Mouse (Mus musculus): ENCODE data around the gene Olfr1191-ps1. TPM values are rescaled to one million over a fixed set of nuclear protein-coding genes. Genes with fewer than 3 reads are reported as not detected.
"Not testable (repeated sequence)": the region's sequence is repeated elsewhere in the genome, so short reads cannot be mapped to it uniquely, and the experiment has no call there.

Olfr1191-ps1 gene
- total RNA-seq (2017), result not detected in 2 replicates

GRCm38 (mm10) chr2:88640242-88640641, at the start of gene Olfr1191-ps1:
Gene Olfr1191-ps1, plus strand, starts transcription at chr2:88640542.
- ATAC-seq (replicated peaks in 1 of 2; ENCODE audit: insufficient read depth in 1 of 2, low FRiP score in 2 of 2, low TSS enrichment in 1 of 2, low read depth in 1 of 2, poor library complexity in 2 of 2, severe bottlenecking in 2 of 2), result not testable (repeated sequence)

DNA sequence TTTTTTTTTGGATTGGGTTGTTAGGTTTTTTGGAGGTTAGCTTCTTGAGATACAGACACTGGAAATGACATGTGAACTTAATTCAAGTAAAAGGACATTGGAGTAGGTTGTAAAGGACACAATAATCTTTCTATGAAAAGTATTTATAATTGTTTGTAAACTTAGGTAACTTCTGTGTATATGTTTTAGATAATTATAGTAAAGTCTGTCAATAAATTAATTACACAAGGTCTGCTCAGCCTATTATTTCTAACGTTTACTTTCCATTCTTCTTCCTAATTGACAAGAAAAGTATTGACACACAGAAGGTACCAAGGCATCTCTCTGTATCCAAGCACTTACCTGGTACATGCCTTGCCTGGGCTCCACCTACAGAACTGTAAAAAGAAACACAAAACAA, 7.9 kb downstream of the Olfr1191-ps1 start, which contains the start of gene Olfr1192-ps1:
Gene Olfr1192-ps1 (plus strand): TSS at position 301 of the 400 bp plus-strand sequence.
- ATAC-seq (replicated peaks in 1 of 2; ENCODE audit: insufficient read depth in 1 of 2, low FRiP score in 2 of 2, low TSS enrichment in 1 of 2, low read depth in 1 of 2, poor library complexity in 2 of 2, severe bottlenecking in 2 of 2), result no peak

DNA sequence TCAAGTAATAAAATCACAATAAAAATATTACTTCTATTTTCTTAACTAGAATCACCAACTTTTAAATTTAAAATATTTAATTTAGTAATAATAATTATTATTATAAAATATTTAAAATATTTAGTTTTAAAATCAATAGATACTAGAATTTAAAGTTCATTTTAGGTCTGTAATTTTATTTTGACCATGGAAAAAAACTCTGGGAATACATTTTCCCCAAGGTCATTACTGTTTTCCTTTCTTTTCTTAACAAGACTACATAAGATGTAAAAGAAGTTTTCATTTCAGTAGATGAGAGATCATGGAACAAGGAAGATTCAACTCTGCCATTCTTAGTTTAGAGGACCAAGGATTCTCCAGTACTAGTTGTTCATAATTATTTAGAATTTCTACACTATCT, 35.0 kb downstream of the Olfr1191-ps1 start, which contains the start of gene Olfr1193:
Gene Olfr1193 (plus strand): TSS at position 301 of the 400 bp plus-strand sequence.
- ATAC-seq (replicated peaks in 1 of 2; ENCODE audit: insufficient read depth in 1 of 2, low FRiP score in 2 of 2, low TSS enrichment in 1 of 2, low read depth in 1 of 2, poor library complexity in 2 of 2, severe bottlenecking in 2 of 2), result not testable (repeated sequence)

DNA sequence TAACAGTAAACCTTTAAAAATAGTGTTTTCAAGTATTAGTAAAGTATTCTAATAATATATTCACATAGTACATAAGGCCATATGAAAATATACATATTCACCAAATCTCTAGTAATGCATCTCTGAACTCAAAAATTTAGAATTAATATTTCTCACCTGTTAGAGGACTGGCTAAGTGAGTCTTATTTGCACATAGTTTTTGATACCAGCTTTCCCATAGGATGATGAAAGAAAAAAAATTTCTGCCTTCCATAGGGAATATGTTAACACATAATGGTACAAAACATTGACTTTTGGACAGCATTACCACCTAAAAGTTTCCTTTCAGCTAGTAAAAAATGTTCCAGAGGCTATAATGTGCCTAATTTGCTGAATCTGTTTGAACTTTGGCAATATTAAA, 48.7 kb downstream of the Olfr1191-ps1 start, which contains the start of gene Olfr1195:
Gene Olfr1195 (minus strand): TSS at position 101 of the 400 bp plus-strand sequence.
- ATAC-seq (replicated peaks in 1 of 2; ENCODE audit: insufficient read depth in 1 of 2, low FRiP score in 2 of 2, low TSS enrichment in 1 of 2, low read depth in 1 of 2, poor library complexity in 2 of 2, severe bottlenecking in 2 of 2), result no peak

Other genes starting within 250 kb of the Olfr1191-ps1 start
- not detected in 2 replicates for gene Olfr1179, start 234.1 kb upstream of the Olfr1191-ps1 start, total RNA-seq (2017)
- not detected in 2 replicates for gene Olfr1180, start 221.4 kb upstream of the Olfr1191-ps1 start, total RNA-seq (2017)
- gene Olfr1181, start 214.4 kb upstream of the Olfr1191-ps1 start, total RNA-seq (2017), result not detected in 2 replicates
- not detected in 2 replicates for gene Gm13757, start 191.4 kb upstream of the Olfr1191-ps1 start, total RNA-seq (2017)
- not detected in 2 replicates for gene Olfr1183, start 185.7 kb upstream of the Olfr1191-ps1 start, total RNA-seq (2017)
- gene Olfr1184, start 156.9 kb upstream of the Olfr1191-ps1 start, total RNA-seq (2017), result not detected in 2 replicates
- gene Olfr1185-ps1, start 147.2 kb upstream of the Olfr1191-ps1 start, total RNA-seq (2017), result not detected in 2 replicates
- gene Olfr1186, start 122.0 kb upstream of the Olfr1191-ps1 start, total RNA-seq (2017), result not detected in 2 replicates
- gene Olfr1188, start 83.6 kb upstream of the Olfr1191-ps1 start, total RNA-seq (2017), result not detected in 2 replicates
- gene Olfr1189, start 54.1 kb upstream of the Olfr1191-ps1 start, total RNA-seq (2017), result not detected in 2 replicates
- gene Olfr1192-ps1, start 8.0 kb downstream of the Olfr1191-ps1 start, total RNA-seq (2017), result not detected in 2 replicates
- not detected in 2 replicates for gene Olfr1193, start 35.1 kb downstream of the Olfr1191-ps1 start, total RNA-seq (2017)
- gene Olfr1195, start 48.6 kb downstream of the Olfr1191-ps1 start, total RNA-seq (2017), result not detected in 2 replicates
- not detected in 2 replicates for gene Olfr1196, start 64.1 kb downstream of the Olfr1191-ps1 start, total RNA-seq (2017)
- not detected in 2 replicates for gene Olfr1197, start 91.8 kb downstream of the Olfr1191-ps1 start, total RNA-seq (2017)
- gene Olfr1198, start 110.8 kb downstream of the Olfr1191-ps1 start, total RNA-seq (2017), result not detected in 2 replicates
- gene Olfr1199, start 119.9 kb downstream of the Olfr1191-ps1 start, total RNA-seq (2017), result not detected in 2 replicates
- gene Olfr1200, start 129.9 kb downstream of the Olfr1191-ps1 start, total RNA-seq (2017), result not detected in 2 replicates
- gene Olfr1201, start 152.5 kb downstream of the Olfr1191-ps1 start, total RNA-seq (2017), result not detected in 2 replicates
- not detected in 2 replicates for gene Olfr1202, start 174.0 kb downstream of the Olfr1191-ps1 start, total RNA-seq (2017)
- gene Olfr1205, start 189.2 kb downstream of the Olfr1191-ps1 start, total RNA-seq (2017), result not detected in 2 replicates
- gene Olfr1204, start 208.8 kb downstream of the Olfr1191-ps1 start, total RNA-seq (2017), result not detected in 2 replicates
- not detected in 2 replicates for gene Olfr1206, start 222.7 kb downstream of the Olfr1191-ps1 start, total RNA-seq (2017)

All from hematopoietic stem cell, adult 5-6 weeks (primary cell).